Mouse (Mus musculus): ENCODE results near the gene Myt1l. TPM values are rescaled to one million over a fixed set of nuclear protein-coding genes. Genes with fewer than 3 reads are reported as not detected.
A peak's percentile ranks its signal among the peaks of the same experiment; 100 is the strongest.

Gene Myt1l
- polyA plus RNA-seq, 1 experiment from 2014 or later, result 0.18 TPM

GRCm38 (mm10) chr12:29798595-29799391 lies 270.6 kb downstream of the Myt1l start:
- Histone ChIP-seq H3K36me3 (ENCODE audit: control insufficient read depth, insufficient read depth, low read length) (no peaks in the 10 kb centered on the region), H3K4me2 (ENCODE audit: low read depth, low read length) (no peak overlapping the region), H3K27ac (ENCODE audit: low read length) (no peak overlapping the region), H3K9me3 (ENCODE audit: control insufficient read depth, low read length) (no peaks in the 10 kb centered on the region), H3K9ac (ENCODE audit: low read length) (no peak overlapping the region), H3K27me3 (ENCODE audit: control insufficient read depth, insufficient read depth, low read depth, low read length) (no peaks in the 10 kb centered on the region), H3K4me1 (replicated peaks; ENCODE audit: control insufficient read depth, insufficient read depth, low read length) (no peaks in the 10 kb centered on the region), H3K4me3 (ENCODE audit: low read length) (no peak overlapping the region)
- no peak for ATAC-seq (ENCODE audit: low read depth)
- 26% methylated on average over 3 of the region's 3 CpGs for WGBS

- Histone ChIP-seq H3K4me3 (ENCODE audit: low read length) (no peak overlapping the region), H3K36me3 (ENCODE audit: control insufficient read depth, insufficient read depth, low read length) (no peaks in the 10 kb centered on the region), H3K9me3 (ENCODE audit: control insufficient read depth, low read length) (no peaks in the 10 kb centered on the region), H3K9ac (ENCODE audit: low read length) (no peak overlapping the region), H3K4me1 (replicated peaks; ENCODE audit: control insufficient read depth, insufficient read depth, low read length) (no peaks in the 10 kb centered on the region), H3K27ac (ENCODE audit: low read length) (no peak overlapping the region), H3K4me2 (ENCODE audit: low read depth, low read length) (no peak overlapping the region), H3K27me3 (ENCODE audit: control insufficient read depth, insufficient read depth, low read depth, low read length) (no peaks in the 10 kb centered on the region)
- WGBS, result 49% methylated on average over 1 of the region's 1 CpGs
- no peak for ATAC-seq (ENCODE audit: low read depth)
Measured at GRCm38 (mm10) chr12:29806415-29806814, 278.2 kb downstream of the Myt1l start.

GRCm38 (mm10) chr12:29809569-29810185 lies 281.5 kb downstream of the Myt1l start:
- Histone ChIP-seq H3K4me3 (ENCODE audit: low read length) (no peak overlapping the region), H3K4me2 (ENCODE audit: low read depth, low read length) (no peak overlapping the region), H3K4me1 (replicated peaks; ENCODE audit: control insufficient read depth, insufficient read depth, low read length) (no peaks in the 10 kb centered on the region), H3K27me3 (ENCODE audit: control insufficient read depth, insufficient read depth, low read depth, low read length) (no peaks in the 10 kb centered on the region), H3K27ac (ENCODE audit: low read length) (no peak overlapping the region), H3K9me3 (ENCODE audit: control insufficient read depth, low read length) (no peaks in the 10 kb centered on the region), H3K9ac (ENCODE audit: low read length) (no peak overlapping the region), H3K36me3 (ENCODE audit: control insufficient read depth, insufficient read depth, low read length) (no peaks in the 10 kb centered on the region)
- WGBS, result 26% methylated on average over 12 of the region's 12 CpGs
- 0 out of 2 replicates have a peak, but pooled peaks have one; percentile 15 for ATAC-seq (ENCODE audit: low read depth)

GRCm38 (mm10) chr12:29815466-29815865 lies 287.3 kb downstream of the Myt1l start:
- Histone ChIP-seq H3K27ac (ENCODE audit: low read length) (no peak overlapping the region), H3K4me3 (ENCODE audit: low read length) (no peak overlapping the region), H3K9me3 (ENCODE audit: control insufficient read depth, low read length) (no peaks in the 10 kb centered on the region), H3K9ac (ENCODE audit: low read length) (no peak overlapping the region), H3K27me3 (ENCODE audit: control insufficient read depth, insufficient read depth, low read depth, low read length) (no peaks in the 10 kb centered on the region), H3K36me3 (ENCODE audit: control insufficient read depth, insufficient read depth, low read length) (no peaks in the 10 kb centered on the region), H3K4me2 (ENCODE audit: low read depth, low read length) (no peak overlapping the region), H3K4me1 (replicated peaks; ENCODE audit: control insufficient read depth, insufficient read depth, low read length) (no peaks in the 10 kb centered on the region; the same call in 1 of the 2 replicates)
- ATAC-seq (ENCODE audit: low read depth), result no peak
- 58% methylated on average over 2 of the region's 2 CpGs for WGBS

GRCm38 (mm10) chr12:29816130-29816529 lies 287.9 kb downstream of the Myt1l start:
- no peaks in the 10 kb centered on the region for H3K36me3 ChIP-seq (ENCODE audit: control insufficient read depth, insufficient read depth, low read length)
- no peak overlapping the region for H3K4me2 ChIP-seq (ENCODE audit: low read depth, low read length)
- H3K4me3 ChIP-seq (ENCODE audit: low read length), result no peak overlapping the region
- H3K27me3 ChIP-seq (ENCODE audit: control insufficient read depth, insufficient read depth, low read depth, low read length), result no peaks in the 10 kb centered on the region
- no peak overlapping the region for H3K9ac ChIP-seq (ENCODE audit: low read length)
- H3K9me3 ChIP-seq (ENCODE audit: control insufficient read depth, low read length), result no peaks in the 10 kb centered on the region
- 87% methylated on average over 2 of the region's 2 CpGs for WGBS
- no peaks in the 10 kb centered on the region; the same call in 1 of the 2 replicates for H3K4me1 ChIP-seq (replicated peaks; ENCODE audit: control insufficient read depth, insufficient read depth, low read length)
- H3K27ac ChIP-seq (ENCODE audit: low read length), result no peak overlapping the region
- no peak for ATAC-seq (ENCODE audit: low read depth)

GRCm38 (mm10) chr12:29816761-29817160 lies 288.6 kb downstream of the Myt1l start:
- Histone ChIP-seq H3K27ac (ENCODE audit: low read length) (no peak overlapping the region), H3K4me3 (ENCODE audit: low read length) (no peak overlapping the region), H3K36me3 (ENCODE audit: control insufficient read depth, insufficient read depth, low read length) (no peaks in the 10 kb centered on the region), H3K9ac (ENCODE audit: low read length) (no peak overlapping the region), H3K4me1 (replicated peaks; ENCODE audit: control insufficient read depth, insufficient read depth, low read length) (no peaks in the 10 kb centered on the region; the same call in 1 of the 2 replicates), H3K4me2 (ENCODE audit: low read depth, low read length) (no peak overlapping the region), H3K9me3 (ENCODE audit: control insufficient read depth, low read length) (no peaks in the 10 kb centered on the region), H3K27me3 (ENCODE audit: control insufficient read depth, insufficient read depth, low read depth, low read length) (no peaks in the 10 kb centered on the region)
- peak; percentile 71; the same call in 1 of the 2 replicates for ATAC-seq (ENCODE audit: low read depth)
- WGBS, result 39% methylated on average over 6 of the region's 6 CpGs

GRCm38 (mm10) chr12:29822216-29822615 lies 294.0 kb downstream of the Myt1l start:
- no peaks in the 10 kb centered on the region; the same call in 1 of the 2 replicates for H3K4me1 ChIP-seq (replicated peaks; ENCODE audit: control insufficient read depth, insufficient read depth, low read length)
- H3K36me3 ChIP-seq (ENCODE audit: control insufficient read depth, insufficient read depth, low read length), result no peaks in the 10 kb centered on the region
- H3K27me3 ChIP-seq (ENCODE audit: control insufficient read depth, insufficient read depth, low read depth, low read length), result no peaks in the 10 kb centered on the region
- 58% methylated on average over 3 of the region's 3 CpGs for WGBS
- H3K27ac ChIP-seq (ENCODE audit: low read length), result no peak overlapping the region
- H3K9me3 ChIP-seq (ENCODE audit: control insufficient read depth, low read length), result no peaks in the 10 kb centered on the region
- no peak for ATAC-seq (ENCODE audit: low read depth)
- H3K4me3 ChIP-seq (ENCODE audit: low read length), result no peak overlapping the region
- H3K4me2 ChIP-seq (ENCODE audit: low read depth, low read length), result no peak overlapping the region
- H3K9ac ChIP-seq (ENCODE audit: low read length), result no peak overlapping the region

- Histone ChIP-seq H3K36me3 (ENCODE audit: control insufficient read depth, insufficient read depth, low read length) (no peaks in the 10 kb centered on the region), H3K4me2 (ENCODE audit: low read depth, low read length) (no peak overlapping the region), H3K9me3 (ENCODE audit: control insufficient read depth, low read length) (no peaks in the 10 kb centered on the region), H3K9ac (ENCODE audit: low read length) (no peak overlapping the region), H3K27me3 (ENCODE audit: control insufficient read depth, insufficient read depth, low read depth, low read length) (no peaks in the 10 kb centered on the region), H3K4me1 (replicated peaks; ENCODE audit: control insufficient read depth, insufficient read depth, low read length) (no peaks in the 10 kb centered on the region; the same call in 1 of the 2 replicates), H3K27ac (ENCODE audit: low read length) (no peak overlapping the region), H3K4me3 (ENCODE audit: low read length) (no peak overlapping the region)
- 51% methylated on average over 10 of the region's 10 CpGs for WGBS
- peak; percentile 85 for ATAC-seq (ENCODE audit: low read depth)
Measured at GRCm38 (mm10) chr12:29823766-29824417, 295.7 kb downstream of the Myt1l start.

- H3K9ac ChIP-seq (ENCODE audit: low read length), result no peak overlapping the region
- no peak overlapping the region for H3K4me3 ChIP-seq (ENCODE audit: low read length)
- ATAC-seq (ENCODE audit: low read depth), result no peak
- no peak overlapping the region for H3K27ac ChIP-seq (ENCODE audit: low read length)
- H3K4me1 ChIP-seq (replicated peaks; ENCODE audit: control insufficient read depth, insufficient read depth, low read length), result no peaks in the 10 kb centered on the region
- no peak overlapping the region for H3K4me2 ChIP-seq (ENCODE audit: low read depth, low read length)
- H3K27me3 ChIP-seq (ENCODE audit: control insufficient read depth, insufficient read depth, low read depth, low read length), result peaks cover 3% of the 10 kb centered on the region; the same call in 1 of the 2 replicates
- H3K9me3 ChIP-seq (ENCODE audit: control insufficient read depth, low read length), result no peaks in the 10 kb centered on the region
- H3K36me3 ChIP-seq (ENCODE audit: control insufficient read depth, insufficient read depth, low read length), result no peaks in the 10 kb centered on the region
Measured at GRCm38 (mm10) chr12:29830571-29830970, 302.4 kb downstream of the Myt1l start.
